Mouse (Mus musculus) midbrain, embryonic 11.5 days (tissue): Measurements from ENCODE around the gene Lhfpl5. TPM values are rescaled to one million over a fixed set of nuclear protein-coding genes. Genes with fewer than 3 reads are reported as not detected.

Experiments
- ATAC-seq: fragments of 200-750 bp; cut with Nextera tagmentation; 2 replicates; pipeline ENCODE4 v1.8.0; 2017; ENCODE audit warnings: moderate TSS enrichment, moderate library complexity; ENCODE audit not compliant: low FRiP score
- DNase-seq: peaks from one replicate; pipeline ENCODE4 v3.0.0; 2015; ENCODE audit warnings: low spot score; ENCODE audit errors: missing footprints
- H3K27ac ChIP-seq: fragments of 300-500 bp; sonication (generic); 2 replicates; pipeline ENCODE4 v1.5.1; 2014; ENCODE audit warnings: low read depth, low read length
- H3K27me3 ChIP-seq: fragments of 300-500 bp; sonication (generic); 2 replicates; pipeline ENCODE4 v1.6.1; 2014; ENCODE audit warnings: mild to moderate bottlenecking, low read length, moderate library complexity, mixed read lengths; ENCODE audit not compliant: control insufficient read depth, insufficient read depth
- H3K36me3 ChIP-seq: fragments of 300-500 bp; sonication (generic); 2 replicates; pipeline ENCODE4 v1.6.1; 2014; ENCODE audit warnings: mild to moderate bottlenecking, low read length, moderate library complexity, mixed read lengths; ENCODE audit not compliant: control insufficient read depth, insufficient read depth
- H3K4me1 ChIP-seq: fragments of 300-500 bp; sonication (generic); 2 replicates; pipeline ENCODE4 v1.6.1; 2014; ENCODE audit warnings: low read length; ENCODE audit not compliant: control insufficient read depth, insufficient read depth
- H3K4me2 ChIP-seq: fragments of 300-500 bp; sonication (generic); 2 replicates; pipeline ENCODE4 v1.6.1; 2014; ENCODE audit warnings: mild to moderate bottlenecking, moderate library complexity
- H3K4me3 ChIP-seq: fragments of 300-500 bp; sonication (generic); 2 replicates; pipeline ENCODE4 v1.5.1; 2014; ENCODE audit warnings: low read depth, low read length
- H3K9ac ChIP-seq: fragments of 300-500 bp; sonication (generic); 2 replicates; pipeline ENCODE4 v1.6.1; 2014; ENCODE audit warnings: low read length
- H3K9me3 ChIP-seq: fragments of 300-500 bp; sonication (generic); 2 replicates; pipeline ENCODE4 v1.6.1; 2016; ENCODE audit warnings: low read length; ENCODE audit not compliant: control insufficient read depth
- WGBS: fragments of 180-500 bp; shearing (Covaris S2); extraction: QIAGEN DNeasy Blood & Tissue Kit; methylation state at CpG from one replicate; pipeline ENCODE4 v1.1.7; 2014; 5-methylcytosine and 5-hydroxymethylcytosine counted together
- polyA plus RNA-seq: library from polyadenylated mRNA; unstranded; fragments of >200 nt; fragmentation: Nextera tagmentation; extraction: Ambion mirVana; gene quantifications from 2 replicates; pipeline ENCODE4 v1.2.1, GENCODE M21; 2014

Gene Lhfpl5
- polyA plus RNA-seq, 1 experiment from 2014 or later: 1.4 TPM

DNA sequence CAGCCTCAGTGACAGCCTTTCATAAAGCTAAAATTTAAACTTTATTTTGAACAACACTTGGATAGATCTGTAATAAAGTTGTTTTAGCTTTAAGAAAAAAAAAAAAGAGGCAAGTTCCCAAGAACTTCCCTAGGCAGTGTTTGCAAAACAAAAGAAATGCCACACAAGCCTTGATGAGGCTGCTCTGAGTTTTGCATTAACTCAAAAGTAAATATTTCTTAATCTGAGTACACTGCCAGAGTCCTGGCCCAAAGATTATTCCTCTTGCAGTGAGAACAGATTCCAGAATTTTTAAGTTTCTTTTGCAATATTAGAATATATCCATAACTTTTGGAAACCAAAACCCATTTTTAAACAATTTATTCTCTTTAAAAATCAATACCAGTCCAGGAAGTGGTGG lies 10.3 kb upstream of the Lhfpl5 start:
- Histone ChIP-seq H3K36me3 (no peaks in the 10 kb centered on the region), H3K4me1 (no peaks in the 10 kb centered on the region), H3K9me3 (no peaks in the 10 kb centered on the region), H3K27ac (no peak overlapping the region), H3K4me3 (no peak overlapping the region), H3K4me2 (no peak overlapping the region), H3K9ac (no peak overlapping the region), H3K27me3 (no peaks in the 10 kb centered on the region)
- DNase-seq (no peak), ATAC-seq (no peak)

DNA sequence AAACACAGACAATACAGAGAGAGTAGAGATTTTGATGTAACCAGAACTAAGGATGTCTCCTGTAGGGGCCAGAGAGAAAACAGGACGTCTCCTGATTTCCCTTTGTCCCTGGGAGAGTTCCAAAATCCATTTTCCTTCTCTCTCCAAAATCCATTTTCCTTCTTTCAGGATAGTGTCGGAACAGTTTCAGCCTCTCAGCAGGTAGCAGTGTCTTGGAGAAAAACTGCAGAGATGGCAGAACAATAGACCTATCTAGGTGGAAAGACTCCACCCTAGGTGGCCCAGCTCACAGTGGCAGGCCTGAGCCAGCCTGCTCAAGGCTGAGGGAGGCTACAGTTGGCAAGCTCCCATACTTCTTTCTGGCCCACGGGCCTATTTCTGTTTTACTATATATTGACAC lies 7.9 kb upstream of the Lhfpl5 start:
- no peak overlapping the region for H3K4me2 ChIP-seq
- DNase-seq (peak; percentile 79), ATAC-seq (no peak)
- H3K27ac ChIP-seq: no peak overlapping the region
- no peaks in the 10 kb centered on the region for H3K9me3 ChIP-seq
- no peak overlapping the region for H3K4me3 ChIP-seq
- H3K36me3 ChIP-seq: no peaks in the 10 kb centered on the region
- no peaks in the 10 kb centered on the region for H3K27me3 ChIP-seq
- 34% methylated on average over 3 of the region's 3 CpGs for WGBS
- no peaks in the 10 kb centered on the region for H3K4me1 ChIP-seq
- no peak overlapping the region for H3K9ac ChIP-seq

DNA sequence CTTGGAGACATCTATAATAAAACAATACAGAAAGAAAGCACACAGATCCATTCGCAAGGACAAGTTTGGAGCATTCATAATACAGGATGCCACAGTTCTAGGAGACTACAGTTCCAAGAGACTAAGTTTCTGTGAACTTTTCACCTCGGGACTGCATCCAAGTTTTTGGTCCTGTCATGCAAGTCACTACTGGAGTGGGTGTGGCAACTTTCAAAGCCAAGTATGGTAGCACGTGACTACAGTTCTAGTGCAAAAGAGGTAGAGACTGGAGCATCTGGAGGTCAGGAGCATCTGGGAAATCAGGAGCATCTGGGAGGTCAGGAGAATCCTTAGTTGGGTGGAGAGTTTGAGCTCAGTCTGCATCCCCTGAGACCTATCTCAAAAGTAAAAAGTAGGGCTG lies 3.6 kb upstream of the Lhfpl5 start:
- no peaks in the 10 kb centered on the region for H3K9me3 ChIP-seq
- WGBS: 82% methylated on average over 3 of the region's 3 CpGs
- H3K4me1 ChIP-seq: peaks cover 3% of the 10 kb centered on the region; the same call in 1 of the 2 replicates
- no peak overlapping the region for H3K27ac ChIP-seq
- no peak for ATAC-seq
- no peaks in the 10 kb centered on the region for H3K36me3 ChIP-seq
- DNase-seq: peak; percentile 56
- H3K4me3 ChIP-seq: no peak overlapping the region
- no peaks in the 10 kb centered on the region for H3K27me3 ChIP-seq
- no peak overlapping the region for H3K4me2 ChIP-seq
- no peak overlapping the region for H3K9ac ChIP-seq

DNA sequence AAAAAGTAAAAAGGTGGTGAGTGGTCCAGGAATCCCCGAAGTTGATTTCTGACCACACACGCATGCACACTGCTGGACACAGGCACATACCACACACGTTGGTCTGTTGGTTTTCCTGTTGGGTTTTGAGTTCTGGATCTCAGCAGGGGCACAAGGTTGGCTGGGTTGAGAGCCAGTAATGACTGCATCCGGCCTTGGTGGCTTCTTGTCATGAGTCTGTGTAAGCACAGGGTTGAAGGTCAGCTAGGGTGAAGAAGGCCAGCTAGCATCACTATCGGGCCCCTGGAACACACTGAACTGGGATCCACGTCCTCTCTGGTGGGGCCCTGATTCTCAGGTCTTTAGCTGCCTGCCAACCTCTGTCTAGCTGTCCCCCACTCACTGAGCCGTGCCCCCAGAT lies 2.9 kb upstream of the Lhfpl5 start:
- 78% methylated on average over 7 of the region's 7 CpGs for WGBS

GRCm38 (mm10) chr17:28572941-28573340 lies 2.5 kb upstream of the Lhfpl5 start:
- H3K4me1 ChIP-seq: peaks cover 3% of the 10 kb centered on the region; the same call in 1 of the 2 replicates
- ATAC-seq (no peak), DNase-seq (no peak)
- no peak overlapping the region for H3K4me3 ChIP-seq
- H3K9ac ChIP-seq: no peak overlapping the region
- H3K27me3 ChIP-seq: no peaks in the 10 kb centered on the region
- H3K4me2 ChIP-seq: no peak overlapping the region
- 88% methylated on average over 6 of the region's 6 CpGs for WGBS
- no peaks in the 10 kb centered on the region for H3K36me3 ChIP-seq
- H3K9me3 ChIP-seq: no peaks in the 10 kb centered on the region
- H3K27ac ChIP-seq: no peak overlapping the region

More for the DNA sequence above, 2.9 kb upstream of the Lhfpl5 start:
- Histone ChIP-seq H3K9me3 (no peaks in the 10 kb centered on the region), H3K4me3 (no peak overlapping the region), H3K4me2 (no peak overlapping the region), H3K27ac (no peak overlapping the region), H3K9ac (no peak overlapping the region), H3K4me1 (peaks cover 3% of the 10 kb centered on the region; the same call in 1 of the 2 replicates), H3K36me3 (no peaks in the 10 kb centered on the region), H3K27me3 (no peaks in the 10 kb centered on the region)
- ATAC-seq (no peak), DNase-seq (peak; percentile 39)

DNA sequence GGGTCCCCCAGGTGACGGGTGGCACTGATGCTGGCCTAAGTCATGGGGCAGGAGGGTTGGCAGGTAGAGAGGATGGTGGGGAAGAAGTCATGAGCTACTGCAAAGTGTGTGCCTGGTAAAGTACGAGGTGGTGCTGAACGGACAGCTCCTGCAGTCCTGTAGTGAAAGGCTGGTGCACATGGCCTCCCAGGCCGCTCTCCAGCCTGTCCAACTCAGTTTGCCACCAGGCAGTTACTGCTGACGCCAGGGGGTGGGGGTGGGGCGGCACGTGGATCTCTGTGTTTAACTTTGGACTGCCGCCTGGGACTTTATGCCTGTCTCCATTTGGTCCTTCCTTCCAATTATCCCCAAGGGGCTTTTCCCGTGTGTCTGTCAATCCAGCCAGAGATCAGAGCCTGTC lies 5.0 kb downstream of the Lhfpl5 start:
- 8% methylated on average over 9 of the region's 9 CpGs for WGBS
- Histone ChIP-seq H3K9ac (no peak overlapping the region), H3K4me3 (no peak overlapping the region), H3K4me2 (no peak overlapping the region), H3K4me1 (peaks cover 2% of the 10 kb centered on the region; the same call in 1 of the 2 replicates), H3K27ac (no peak overlapping the region), H3K9me3 (no peaks in the 10 kb centered on the region), H3K36me3 (no peaks in the 10 kb centered on the region), H3K27me3 (no peaks in the 10 kb centered on the region)
- ATAC-seq: no peak
- DNase-seq: peak; percentile 93

DNA sequence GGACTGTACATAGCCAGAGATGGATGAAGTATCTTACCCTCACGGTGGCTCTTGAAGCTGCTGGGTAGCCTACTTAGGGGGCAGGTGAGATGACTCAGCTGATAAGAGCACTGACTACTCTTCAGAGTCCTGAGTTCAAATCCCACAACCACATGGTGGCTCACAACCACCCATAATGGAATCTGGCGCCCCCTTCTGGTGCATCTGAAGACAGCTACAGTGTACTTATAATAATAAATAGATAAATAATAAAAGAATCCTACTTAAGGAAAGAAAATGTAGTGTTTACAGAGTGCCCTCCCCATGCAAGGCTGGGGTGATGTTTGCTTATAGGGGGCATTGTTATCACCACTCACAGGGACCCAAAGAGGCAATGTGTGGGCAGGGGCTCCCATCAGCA lies 5.6 kb downstream of the Lhfpl5 start:
- WGBS: 69% methylated on average over 2 of the region's 2 CpGs
- no peak overlapping the region for H3K27ac ChIP-seq
- 0 out of 2 replicates have a peak, but pooled peaks cover 2% of the 10 kb centered on the region for H3K4me1 ChIP-seq
- no peak overlapping the region for H3K4me3 ChIP-seq
- H3K9me3 ChIP-seq: no peaks in the 10 kb centered on the region
- H3K4me2 ChIP-seq: no peak overlapping the region
- no peak overlapping the region for H3K9ac ChIP-seq
- ATAC-seq: no peak
- no peaks in the 10 kb centered on the region for H3K27me3 ChIP-seq
- no peaks in the 10 kb centered on the region for H3K36me3 ChIP-seq
- no peak for DNase-seq

GRCm38 (mm10) chr17:28586509-28586908 lies 11.1 kb downstream of the Lhfpl5 start:
- H3K9ac ChIP-seq: no peak overlapping the region
- H3K27me3 ChIP-seq: no peaks in the 10 kb centered on the region
- no peak overlapping the region for H3K27ac ChIP-seq
- no peaks in the 10 kb centered on the region for H3K9me3 ChIP-seq
- H3K4me2 ChIP-seq: no peak overlapping the region
- ATAC-seq: no peak
- no peak overlapping the region for H3K4me3 ChIP-seq
- DNase-seq: no peak
- 83% methylated on average over 3 of the region's 3 CpGs for WGBS
- H3K4me1 ChIP-seq: no peaks in the 10 kb centered on the region
- peaks cover 24% of the 10 kb centered on the region for H3K36me3 ChIP-seq

DNA sequence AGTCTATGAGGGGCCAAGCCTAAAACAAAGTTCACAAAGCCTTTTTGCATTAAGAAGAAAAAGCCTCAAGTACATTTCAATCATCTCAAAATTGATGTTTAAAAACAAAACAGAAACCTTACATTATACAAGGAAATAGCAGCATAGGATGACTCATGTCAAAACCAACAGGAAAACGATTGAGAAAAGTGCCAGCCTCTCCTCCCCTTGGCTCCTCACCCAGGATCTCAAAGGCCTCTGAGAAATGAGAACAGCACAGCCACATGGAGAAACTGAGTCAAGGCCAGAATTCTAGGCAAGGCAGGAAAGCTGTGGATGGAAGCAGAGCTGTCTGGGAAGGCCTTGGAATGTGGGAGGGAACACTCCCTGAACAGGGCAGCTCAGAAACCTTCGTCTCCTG lies 13.2 kb downstream of the Lhfpl5 start:
- 84% methylated on average over 2 of the region's 2 CpGs for WGBS

GRCm38 (mm10) chr17:28590596-28590995 lies 15.2 kb downstream of the Lhfpl5 start:
- Histone ChIP-seq H3K4me2 (no peak overlapping the region), H3K36me3 (peaks cover 36% of the 10 kb centered on the region), H3K4me3 (no peak overlapping the region), H3K4me1 (no peaks in the 10 kb centered on the region), H3K27ac (no peak overlapping the region), H3K9ac (no peak overlapping the region), H3K9me3 (no peaks in the 10 kb centered on the region), H3K27me3 (no peaks in the 10 kb centered on the region)
- ATAC-seq (no peak), DNase-seq (no peak)
- 88% methylated on average over 3 of the region's 3 CpGs for WGBS

More for the DNA sequence above, 13.2 kb downstream of the Lhfpl5 start:
- ATAC-seq (no peak), DNase-seq (no peak)
- Histone ChIP-seq H3K9ac (no peak overlapping the region), H3K4me3 (no peak overlapping the region), H3K27me3 (no peaks in the 10 kb centered on the region), H3K36me3 (peaks cover 32% of the 10 kb centered on the region), H3K4me2 (no peak overlapping the region), H3K4me1 (no peaks in the 10 kb centered on the region), H3K27ac (no peak overlapping the region), H3K9me3 (no peaks in the 10 kb centered on the region)
